Mouse (Mus musculus): ENCODE results near the gene Cpxm2.

DNA sequence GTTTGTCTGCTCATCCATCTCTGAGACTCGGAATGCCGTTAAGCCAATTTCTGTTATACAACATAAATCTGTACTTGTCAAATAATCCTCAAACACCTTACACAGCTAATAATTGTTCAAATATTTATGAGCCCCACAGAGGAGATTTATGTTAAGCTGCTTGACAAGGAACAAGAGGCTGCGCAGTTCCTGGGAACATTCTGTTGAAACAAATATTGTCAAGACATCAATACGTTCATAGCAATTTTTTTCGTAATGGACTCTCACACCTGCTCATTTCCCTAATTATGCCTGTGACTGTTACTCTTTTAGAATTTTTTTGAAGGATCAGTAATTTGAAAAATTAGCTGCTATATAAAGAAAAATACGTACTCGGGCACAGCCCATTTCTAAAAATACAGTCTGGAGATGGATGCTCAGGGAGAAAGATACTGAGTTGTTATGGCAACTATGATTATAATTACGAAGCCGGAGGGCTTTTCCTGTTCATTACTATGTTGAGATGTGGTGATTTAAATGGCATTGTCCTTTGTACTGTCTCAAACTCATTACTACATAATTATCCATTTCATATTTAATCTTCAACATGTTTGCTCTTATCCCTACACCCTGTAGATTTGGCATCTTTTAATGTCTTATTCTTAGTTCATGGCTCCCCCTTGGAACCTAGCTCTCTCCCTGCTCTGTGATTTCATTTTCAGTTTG is 3.9 kb upstream of the Cpxm2 start:
- TF ChIP-seq POLR2A (IDR thresholded peaks at IDR 0.05; ENCODE audit: borderline replicate concordance, insufficient read depth, low read length) (no peak), CTCF (IDR thresholded peaks at IDR 0.05; ENCODE audit: borderline replicate concordance, insufficient read depth, low read depth, low read length) (no peak)

Measured in cerebellum, adult 2 months (tissue).